Comparison of ENCODE assay signal across 22 mouse cellular contexts in the genomic region with DNA sequence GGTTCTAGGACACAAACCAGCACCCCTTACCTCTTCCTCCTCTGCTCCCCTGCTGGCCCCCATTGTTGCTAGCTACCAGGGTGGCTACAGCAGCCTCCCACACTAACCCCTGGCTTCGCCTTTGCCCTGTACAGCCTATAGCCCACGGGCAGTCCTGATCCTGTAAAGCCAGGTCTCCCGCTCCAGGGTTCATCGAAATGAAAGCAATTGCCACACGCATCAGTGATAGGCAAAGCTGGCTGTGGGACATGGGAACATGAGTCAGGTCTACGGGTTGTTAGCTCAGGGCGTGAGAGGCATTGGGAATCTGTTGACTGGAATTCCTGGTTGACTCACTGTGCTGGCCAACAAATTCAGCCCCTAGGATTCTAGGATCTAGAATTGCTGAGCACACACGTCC. TPM values are rescaled to one million over a fixed set of nuclear protein-coding genes. Genes with fewer than 3 reads are reported as not detected.
DNase-seq lines count a peak whose midpoint lies in the region; ATAC-seq and TF ChIP-seq lines count a peak whose summit lies in the region.
"Had no signal": no experiment of that assay in that cellular context is flagged by ENCODE, and none has a peak within 500 bp of the region (broad histone marks: within the 10 kb centered on the region; RNA-seq: fewer than 3 reads in every experiment).

No protein-coding gene starts in this region.

- no peak for TF ChIP-seq CTCF in lung, postnatal 0 days (IDR thresholded peaks at IDR 0.05)
- TF ChIP-seq CTCF in bone marrow, adult 2 months (IDR thresholded peaks at IDR 0.05; ENCODE audit: control insufficient read depth, insufficient read depth, low read length), result no peak

- H3K4me3 ChIP-seq in lung, postnatal 0 days (ENCODE audit: low read depth, low read length), result no peak overlapping the region
- no peak overlapping the region for H3K4me3 ChIP-seq in bone marrow, adult 2 months (replicated peaks; ENCODE audit: control insufficient read depth, low read depth, low read length)
- H3K4me3 ChIP-seq in stomach, embryonic 16.5 days (replicated peaks; ENCODE audit: low read length), result no peak overlapping the region
- H3K4me3 ChIP-seq: gastrocnemius, adult 2 months; heart, embryonic 12.5 days; hindbrain, embryonic 12.5 days; liver, embryonic 12.5 days had no signal

- TF ChIP-seq EP300 in lung, postnatal 0 days (IDR thresholded peaks at IDR 0.05), result peak; percentile 47; the same call in 1 of the 2 replicates

- H3K27me3 ChIP-seq in lung, postnatal 0 days (replicated peaks; ENCODE audit: insufficient read depth, low read length), result no peaks in the 10 kb centered on the region
- no peaks in the 10 kb centered on the region for H3K27me3 ChIP-seq in stomach, embryonic 16.5 days (ENCODE audit: control insufficient read depth, insufficient read depth, low read length)

- H3K27ac ChIP-seq in lung, postnatal 0 days (ENCODE audit: low read length), result peak overlapping the region; percentile 64; the same call in 1 of the 2 replicates
- H3K27ac ChIP-seq in bone marrow, adult 2 months (ENCODE audit: control insufficient read depth, insufficient read depth, low read depth, low read length, poor library complexity), result 0 out of 2 replicates have a peak overlapping the region, but pooled peaks have one; percentile 13
- no peak overlapping the region; the same call in 1 of the 2 replicates for H3K27ac ChIP-seq in stomach, embryonic 16.5 days (ENCODE audit: low read length)
- H3K27ac ChIP-seq: gastrocnemius, adult 2 months; hindbrain, embryonic 12.5 days; liver, embryonic 12.5 days; macrophage had no signal

- peak; percentile 8; the same call in 1 of the 2 replicates for ATAC-seq in lung, postnatal 0 days
- peak; percentile 57; the same call in 1 of the 2 replicates for ATAC-seq in stomach, embryonic 16.5 days (ENCODE audit: insufficient read depth, low FRiP score)
- ATAC-seq: forebrain, postnatal 0 days; liver, embryonic 12.5 days had no signal

- no peaks in the 10 kb centered on the region for H3K9me3 ChIP-seq in lung, postnatal 0 days (ENCODE audit: low read length)
- no peaks in the 10 kb centered on the region for H3K9me3 ChIP-seq in stomach, embryonic 16.5 days (replicated peaks; ENCODE audit: control insufficient read depth, low read length)
- H3K9me3 ChIP-seq: heart, embryonic 12.5 days; hindbrain, embryonic 12.5 days; liver, embryonic 12.5 days had no signal

- no peak for TF ChIP-seq POLR2A in bone marrow, adult 2 months (IDR thresholded peaks at IDR 0.05; ENCODE audit: borderline replicate concordance, control insufficient read depth, low read depth, low read length)

- WGBS in lung, postnatal 0 days, result 66% methylated on average over 8 of the region's 8 CpGs
- WGBS in bone marrow, adult 2 months, result 76% methylated on average over 8 of the region's 8 CpGs
- WGBS in stomach, embryonic 16.5 days, result 71% methylated on average over 8 of the region's 8 CpGs

- no peaks in the 10 kb centered on the region for H3K36me3 ChIP-seq in lung, postnatal 0 days (ENCODE audit: insufficient read depth, low read length)
- no peaks in the 10 kb centered on the region for H3K36me3 ChIP-seq in stomach, embryonic 16.5 days (ENCODE audit: control insufficient read depth, insufficient read depth, low read length)
- H3K36me3 ChIP-seq: heart, embryonic 12.5 days; hindbrain, embryonic 12.5 days; liver, embryonic 12.5 days had no signal

- no peaks in the 10 kb centered on the region for H3K4me1 ChIP-seq in lung, postnatal 0 days (ENCODE audit: insufficient read depth, low read depth, low read length)
- peaks cover 4% of the 10 kb centered on the region; the same call in 1 of the 2 replicates for H3K4me1 ChIP-seq in bone marrow, adult 2 months (ENCODE audit: control insufficient read depth, insufficient read depth, low read length)
- H3K4me1 ChIP-seq in stomach, embryonic 16.5 days (ENCODE audit: control insufficient read depth, insufficient read depth, low read length), result no peaks in the 10 kb centered on the region
- H3K4me1 ChIP-seq: heart, embryonic 12.5 days; hindbrain, embryonic 12.5 days had no signal

- H3K4me2 ChIP-seq in lung, postnatal 0 days (replicated peaks; ENCODE audit: low read depth, low read length), result no peak overlapping the region
- 0 out of 2 replicates have a peak overlapping the region, but pooled peaks have one; percentile 23 for H3K4me2 ChIP-seq in stomach, embryonic 16.5 days (ENCODE audit: low read depth, low read length)
- H3K4me2 ChIP-seq: heart, embryonic 12.5 days; hindbrain, embryonic 12.5 days; liver, embryonic 12.5 days; lung, embryonic 14.5 days had no signal

- H3K9ac ChIP-seq in lung, postnatal 0 days (replicated peaks; ENCODE audit: low read depth), result no peak overlapping the region
- no peak overlapping the region for H3K9ac ChIP-seq in stomach, embryonic 16.5 days (ENCODE audit: low read length)
- H3K9ac ChIP-seq: forebrain, postnatal 0 days; heart, embryonic 12.5 days; hindbrain, embryonic 12.5 days; liver, embryonic 12.5 days; lung, embryonic 14.5 days had no signal

- DNase-seq in cerebellum, adult 18-20 months, result peak; percentile 45 to 60
- no peak for DNase-seq in cerebellum, postnatal 4 days (ENCODE audit: low spot score in 2 of 2)
- DNase-seq in lung, postnatal 0 days (ENCODE audit: low spot score), result peak; percentile 63
- no peak for DNase-seq in lung, postnatal 10 days
- DNase-seq in heart, adult 11 months, result no peak
- no peak for DNase-seq in frontal cortex, postnatal 36 days (ENCODE audit: low spot score in 2 of 2)
- DNase-seq: B cell, adult 2 months; embryo, embryonic 11 days; forebrain, postnatal 0 days; gastrocnemius, adult 2 months; heart, postnatal 14 days; kidney, adult 8-10 months; kidney, postnatal 25 days; lung, embryonic 14.5 days; midbrain, embryonic 14.5 days; right cerebral cortex, postnatal 14 days had no signal

RNA-seq across cellular contexts. Expression of gene Paqr7, which starts 14.1 kb away (rescaled TPM):
- polyA plus RNA-seq in lung, postnatal 0 days (2015; fragmentation: Nextera tagmentation; extraction: Ambion mirVana), result 27.5 and 33.0 TPM in 2 replicates
- polyA plus RNA-seq in bone marrow, adult 2 months (2011; ENCODE audit: insufficient read depth, insufficient read length, low replicate concordance, missing spikeins), result 10.2 and 10.8 TPM in 2 replicates
- polyA plus RNA-seq in stomach, embryonic 16.5 days (2015; fragmentation: Nextera tagmentation; extraction: Ambion mirVana), result 11.7 and 12.0 TPM in 2 replicates

RNA-seq across cellular contexts. Expression of gene Stmn1, which starts 14.3 kb away (rescaled TPM):
- 260 and 357 TPM in 2 replicates for polyA plus RNA-seq in lung, postnatal 0 days (2015; fragmentation: Nextera tagmentation; extraction: Ambion mirVana)
- polyA plus RNA-seq in bone marrow, adult 2 months (2011; ENCODE audit: insufficient read depth, insufficient read length, low replicate concordance, missing spikeins), result 297 and 423 TPM in 2 replicates
- polyA plus RNA-seq in stomach, embryonic 16.5 days (2015; fragmentation: Nextera tagmentation; extraction: Ambion mirVana), result 1,080 and 1,153 TPM in 2 replicates

RNA-seq across cellular contexts. Expression of gene Aunip, which starts 28.4 kb away (rescaled TPM):
- 0.84 and 1.6 TPM in 2 replicates for polyA plus RNA-seq in lung, postnatal 0 days (2015; fragmentation: Nextera tagmentation; extraction: Ambion mirVana)
- polyA plus RNA-seq in bone marrow, adult 2 months (2011; ENCODE audit: insufficient read depth, insufficient read length, low replicate concordance, missing spikeins), result 9.5 and 13.9 TPM in 2 replicates
- 10.0 and 11.8 TPM in 2 replicates for polyA plus RNA-seq in stomach, embryonic 16.5 days (2015; fragmentation: Nextera tagmentation; extraction: Ambion mirVana)

RNA-seq across cellular contexts. Expression of gene Mtfr1l, which starts 52.7 kb away (rescaled TPM):
- polyA plus RNA-seq in lung, postnatal 0 days (2015; fragmentation: Nextera tagmentation; extraction: Ambion mirVana), result 169 and 188 TPM in 2 replicates
- 35.3 and 57.2 TPM in 2 replicates for polyA plus RNA-seq in bone marrow, adult 2 months (2011; ENCODE audit: insufficient read depth, insufficient read length, low replicate concordance, missing spikeins)
- polyA plus RNA-seq in stomach, embryonic 16.5 days (2015; fragmentation: Nextera tagmentation; extraction: Ambion mirVana), result 89.1 and 95.1 TPM in 2 replicates

Comparison
In these comparisons a context has a peak if more than half of its experiments do, and no peak if none do; other contexts are left out.
1. DNase-seq: peak in cerebellum, adult 18-20 months (2 of 2) and lung, postnatal 0 days (single experiment); none in cerebellum, postnatal 4 days (0 of 2), lung, postnatal 10 days (single experiment), heart, adult 11 months (single experiment) and frontal cortex, postnatal 36 days (0 of 2).